Mouse (Mus musculus) embryonic facial prominence, embryonic 14.5 days (tissue): ENCODE data around the gene Robo4. TPM values are rescaled to one million over a fixed set of nuclear protein-coding genes. Genes with fewer than 3 reads are reported as not detected.

Experiments
- ATAC-seq: fragments of 200-750 bp; cut with Nextera tagmentation; 2 replicates; pipeline ENCODE4 v1.8.0; 2017; ENCODE audit warnings: low read depth, moderate number of reproducible peaks, moderate TSS enrichment
- DNase-seq: peaks from one replicate; pipeline ENCODE4 v3.0.0-alpha.2; 2015; ENCODE audit warnings: low spot score
- H3K27ac ChIP-seq: fragments of 300-500 bp; sonication (generic); replicated peaks from 2 replicates; pipeline ENCODE4 v1.5.1; 2014; ENCODE audit warnings: low read depth, mild to moderate bottlenecking, low read length, moderate library complexity
- H3K27me3 ChIP-seq: fragments of 300-500 bp; sonication (generic); replicated peaks from 2 replicates; pipeline ENCODE4 v1.6.1; 2014; ENCODE audit warnings: low read length; ENCODE audit not compliant: control insufficient read depth, insufficient read depth
- H3K36me3 ChIP-seq: fragments of 300-500 bp; sonication (generic); 2 replicates; pipeline ENCODE4 v1.6.1; 2014; ENCODE audit warnings: low read length, mixed read lengths; ENCODE audit not compliant: control insufficient read depth, insufficient read depth
- H3K4me1 ChIP-seq: fragments of 300-500 bp; sonication (generic); 2 replicates; pipeline ENCODE4 v1.6.1; 2014; ENCODE audit warnings: antibody characterized with exemption, low read length; ENCODE audit not compliant: control insufficient read depth, insufficient read depth
- H3K4me2 ChIP-seq: fragments of 300-500 bp; sonication (generic); 2 replicates; pipeline ENCODE4 v1.6.1; 2014; ENCODE audit warnings: low read depth, mild to moderate bottlenecking, low read length, moderate library complexity, mixed read lengths
- H3K4me3 ChIP-seq: fragments of 300-500 bp; sonication (generic); 2 replicates; pipeline ENCODE4 v1.5.1; 2014; ENCODE audit warnings: low read depth, mild to moderate bottlenecking, low read length
- H3K9ac ChIP-seq: fragments of 300-500 bp; sonication (generic); 2 replicates; pipeline ENCODE4 v1.6.1; 2014; ENCODE audit warnings: low read depth, mild to moderate bottlenecking, low read length, moderate library complexity, mixed read lengths
- H3K9me3 ChIP-seq: fragments of 300-500 bp; sonication (generic); 2 replicates; pipeline ENCODE4 v1.6.1; 2016; ENCODE audit warnings: low read length; ENCODE audit not compliant: control insufficient read depth
- WGBS: fragments of 180-500 bp; shearing (Covaris S2); extraction: QIAGEN DNeasy Blood & Tissue Kit; methylation state at CpG from one replicate; pipeline ENCODE4 v1.1.7; 2014; 5-methylcytosine and 5-hydroxymethylcytosine counted together
- polyA plus RNA-seq: library from polyadenylated mRNA; unstranded; fragments of >200 nt; fragmentation: Nextera tagmentation; extraction: Ambion mirVana; gene quantifications from 2 replicates; pipeline ENCODE4 v1.2.1, GENCODE M21; 2014

The Robo4 gene
- polyA plus RNA-seq, 1 experiment from 2014 or later: 10.8 TPM

DNA sequence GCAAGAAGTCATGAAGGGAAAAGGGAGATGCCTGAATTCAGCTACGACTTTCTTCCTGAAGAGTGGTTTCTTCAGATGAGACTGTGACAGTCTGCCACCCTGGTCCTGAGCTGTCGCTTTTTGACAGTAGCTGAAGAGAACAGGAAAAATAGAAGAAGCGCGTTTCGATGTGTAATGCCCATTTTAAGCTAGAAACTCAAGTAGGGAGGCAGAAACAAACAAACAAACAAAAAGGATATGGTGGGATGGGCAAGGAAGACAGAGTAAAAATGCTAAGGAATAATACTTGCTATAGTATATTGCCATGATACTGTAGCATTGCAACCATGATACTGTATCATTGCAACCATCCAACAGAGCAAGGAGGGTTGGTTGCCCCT, 59.3 kb downstream of the Robo4 start:
- Histone ChIP-seq H3K4me2 (peak overlapping the region; percentile 98), H3K9ac (peak overlapping the region; percentile 54; the same call in 1 of the 2 replicates), H3K27me3 (peaks cover 75% of the 10 kb centered on the region), H3K27ac (no peak overlapping the region), H3K36me3 (no peaks in the 10 kb centered on the region), H3K4me1 (peaks cover 3% of the 10 kb centered on the region; the same call in 1 of the 2 replicates), H3K4me3 (peak overlapping the region; percentile 52), H3K9me3 (no peaks in the 10 kb centered on the region)
- DNase-seq (no peak), ATAC-seq (no peak)
- WGBS: 8% methylated on average over 5 of the region's 5 CpGs

DNA sequence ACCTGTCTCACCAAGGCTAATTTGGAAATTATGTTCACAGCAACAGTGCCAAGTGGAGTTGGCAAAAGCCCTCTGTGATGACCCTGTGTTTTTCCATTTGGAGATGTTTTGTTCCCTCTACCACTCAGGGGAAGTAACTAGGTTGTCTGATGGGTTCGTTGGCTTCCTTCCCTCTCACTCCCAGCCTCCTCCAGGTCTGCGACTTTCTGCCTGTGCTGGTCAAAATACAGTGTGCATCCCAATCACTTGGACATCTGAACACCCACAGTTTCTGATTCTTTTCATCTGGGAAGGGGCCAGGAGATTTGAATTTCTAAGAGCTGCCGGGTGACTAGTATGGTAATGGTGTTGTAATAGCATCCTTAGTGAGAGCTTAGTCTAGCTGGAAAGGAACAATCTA, 59.9 kb downstream of the Robo4 start:
- ATAC-seq: no peak
- H3K9ac ChIP-seq: no peak overlapping the region
- DNase-seq: no peak
- H3K4me1 ChIP-seq: peaks cover 3% of the 10 kb centered on the region; the same call in 1 of the 2 replicates
- peaks cover 69% of the 10 kb centered on the region for H3K27me3 ChIP-seq
- no peaks in the 10 kb centered on the region for H3K9me3 ChIP-seq
- WGBS: 8% methylated on average over 3 of the region's 3 CpGs
- no peak overlapping the region for H3K4me3 ChIP-seq
- H3K36me3 ChIP-seq: no peaks in the 10 kb centered on the region
- no peak overlapping the region for H3K4me2 ChIP-seq
- no peak overlapping the region for H3K27ac ChIP-seq

DNA sequence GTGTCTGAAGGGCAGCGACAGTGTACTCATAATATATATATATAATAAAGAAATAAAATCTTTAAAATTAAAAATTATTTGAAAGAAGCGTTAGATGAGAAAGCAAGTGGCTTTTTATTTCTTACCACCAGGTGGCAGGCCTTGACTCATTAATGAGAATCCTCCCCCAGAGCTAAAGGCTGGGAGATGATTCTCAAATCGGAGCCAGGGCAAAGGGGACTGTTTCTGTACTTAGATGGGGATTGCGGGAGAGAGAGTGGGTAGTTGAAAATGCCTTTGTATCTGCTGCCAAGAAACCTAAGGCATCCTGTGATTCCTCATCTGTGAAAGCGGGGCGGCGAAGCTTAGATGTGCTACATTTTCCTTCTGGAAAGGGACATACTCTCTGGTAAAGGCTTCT, 61.1 kb downstream of the Robo4 start:
- peak; percentile 79 for DNase-seq
- 9% methylated on average over 7 of the region's 7 CpGs for WGBS
- no peak overlapping the region for H3K4me3 ChIP-seq
- peaks cover 3% of the 10 kb centered on the region; the same call in 1 of the 2 replicates for H3K4me1 ChIP-seq
- no peak overlapping the region for H3K9ac ChIP-seq
- ATAC-seq: no peak
- no peak overlapping the region for H3K4me2 ChIP-seq
- no peaks in the 10 kb centered on the region for H3K9me3 ChIP-seq
- H3K27me3 ChIP-seq: peaks cover 57% of the 10 kb centered on the region
- H3K36me3 ChIP-seq: no peaks in the 10 kb centered on the region
- no peak overlapping the region for H3K27ac ChIP-seq

Other genes starting within 250 kb of the Robo4 start
- gene Tmem218, start 193.7 kb upstream of the Robo4 start, polyA plus RNA-seq: 10.5 and 14.2 TPM in 2 replicates
- gene Slc37a2, start 146.2 kb upstream of the Robo4 start, polyA plus RNA-seq: 4.2 and 6.6 TPM in 2 replicates
- 6.0 and 6.9 TPM in 2 replicates for gene Ccdc15, start 53.5 kb upstream of the Robo4 start, polyA plus RNA-seq
- 0.14 and 0.17 TPM in 2 replicates for gene Hepacam, start 34.5 kb upstream of the Robo4 start, polyA plus RNA-seq
- 0.08 and 0.15 TPM in 2 replicates for gene Robo3, start 31.3 kb downstream of the Robo4 start, polyA plus RNA-seq
- 24.9 and 25.0 TPM in 2 replicates for gene Msantd2, start 87.4 kb downstream of the Robo4 start, polyA plus RNA-seq
- 52.0 and 54.0 TPM in 2 replicates for gene Esam, start 126.2 kb downstream of the Robo4 start, polyA plus RNA-seq
- 1.2 and 1.5 TPM in 2 replicates for gene Vsig2, start 137.4 kb downstream of the Robo4 start, polyA plus RNA-seq
- gene Nrgn, start 151.0 kb downstream of the Robo4 start, polyA plus RNA-seq: 7.0 and 8.8 TPM in 2 replicates
- gene Siae, start 153.8 kb downstream of the Robo4 start, polyA plus RNA-seq: 13.4 and 13.9 TPM in 2 replicates
- 6.9 and 10.2 TPM in 2 replicates for gene Spa17, start 211.8 kb downstream of the Robo4 start, polyA plus RNA-seq